Mouse (Mus musculus) kidney, postnatal 10 days (tissue): ENCODE measurements around the gene Maml1.

Experiments
- DNase-seq: peaks from one replicate; pipeline ENCODE4 v3.0.0; 2021; ENCODE audit warnings: mixed read lengths

Gene Maml1

DNA sequence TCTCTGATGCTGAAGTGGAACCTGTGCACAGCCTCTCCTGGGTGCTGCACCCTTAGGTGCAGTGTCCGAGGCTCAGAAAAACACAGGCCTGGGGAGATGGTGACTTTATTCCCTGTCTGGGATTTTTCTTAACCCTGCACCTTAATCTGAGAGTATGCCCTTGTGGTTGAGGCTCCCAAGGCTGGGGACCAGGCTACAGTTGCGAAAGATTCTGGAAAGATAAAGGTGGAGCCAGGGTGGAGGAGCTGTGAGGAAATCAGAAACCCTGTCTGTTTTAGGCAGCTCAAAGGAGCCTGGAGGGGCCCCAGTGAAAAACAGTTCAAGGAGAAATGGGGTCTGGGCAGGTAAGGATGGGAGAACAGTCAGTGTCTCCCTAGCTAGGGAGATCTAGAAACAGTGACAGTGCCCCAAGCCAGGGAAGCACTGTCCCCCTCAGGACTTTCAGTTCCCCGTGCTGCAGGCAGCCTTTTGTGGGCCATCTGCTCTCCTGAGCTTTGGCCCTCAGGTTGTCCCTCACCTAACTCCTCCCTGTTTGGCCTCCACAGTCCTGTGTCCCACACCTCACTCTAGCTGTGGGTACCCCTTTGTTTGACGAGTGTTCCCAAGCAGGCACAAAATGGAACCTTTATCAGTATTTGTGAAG is 75.3 kb downstream of the Maml1 start:
- DNase-seq, result no peak

DNA sequence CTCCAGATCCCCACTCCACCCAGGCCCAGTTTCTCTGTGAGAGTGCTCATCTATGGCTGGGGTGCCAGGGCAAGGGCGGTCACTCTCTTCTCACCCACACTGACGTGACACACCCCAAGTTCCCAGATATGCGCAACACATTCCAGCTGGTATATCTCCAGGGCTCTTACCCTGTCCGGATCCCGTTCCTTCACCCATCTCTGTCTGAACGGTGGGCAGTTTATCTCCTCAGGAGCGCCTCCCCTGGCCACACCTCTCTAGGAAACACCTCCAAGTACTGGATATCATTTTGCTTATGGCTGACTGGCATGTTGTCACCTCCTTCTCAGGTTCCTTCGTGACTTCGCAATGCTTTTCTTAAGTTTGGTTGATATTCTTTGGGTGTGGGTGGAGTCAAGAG is 76.5 kb downstream of the Maml1 start:
- no peak for DNase-seq

DNA sequence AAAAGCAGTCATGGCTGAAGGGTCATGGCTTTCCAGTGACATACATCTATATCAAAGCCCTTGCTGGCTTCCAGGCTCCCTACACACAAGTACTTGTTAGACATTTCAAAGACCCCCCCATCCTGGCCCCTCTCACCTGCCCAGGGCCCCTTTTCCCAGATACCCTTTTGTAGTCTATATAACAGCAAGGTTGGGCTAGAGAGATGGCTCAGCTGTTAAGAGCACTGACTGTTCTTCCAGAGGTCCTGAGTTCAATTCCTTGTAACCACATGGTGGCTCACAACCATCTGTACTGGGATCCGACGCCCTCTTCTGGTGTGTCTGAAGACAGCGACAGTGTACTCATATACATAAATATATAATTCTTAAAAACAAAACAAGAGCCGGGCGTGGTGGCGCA is 77.5 kb downstream of the Maml1 start:
- no peak for DNase-seq

DNA sequence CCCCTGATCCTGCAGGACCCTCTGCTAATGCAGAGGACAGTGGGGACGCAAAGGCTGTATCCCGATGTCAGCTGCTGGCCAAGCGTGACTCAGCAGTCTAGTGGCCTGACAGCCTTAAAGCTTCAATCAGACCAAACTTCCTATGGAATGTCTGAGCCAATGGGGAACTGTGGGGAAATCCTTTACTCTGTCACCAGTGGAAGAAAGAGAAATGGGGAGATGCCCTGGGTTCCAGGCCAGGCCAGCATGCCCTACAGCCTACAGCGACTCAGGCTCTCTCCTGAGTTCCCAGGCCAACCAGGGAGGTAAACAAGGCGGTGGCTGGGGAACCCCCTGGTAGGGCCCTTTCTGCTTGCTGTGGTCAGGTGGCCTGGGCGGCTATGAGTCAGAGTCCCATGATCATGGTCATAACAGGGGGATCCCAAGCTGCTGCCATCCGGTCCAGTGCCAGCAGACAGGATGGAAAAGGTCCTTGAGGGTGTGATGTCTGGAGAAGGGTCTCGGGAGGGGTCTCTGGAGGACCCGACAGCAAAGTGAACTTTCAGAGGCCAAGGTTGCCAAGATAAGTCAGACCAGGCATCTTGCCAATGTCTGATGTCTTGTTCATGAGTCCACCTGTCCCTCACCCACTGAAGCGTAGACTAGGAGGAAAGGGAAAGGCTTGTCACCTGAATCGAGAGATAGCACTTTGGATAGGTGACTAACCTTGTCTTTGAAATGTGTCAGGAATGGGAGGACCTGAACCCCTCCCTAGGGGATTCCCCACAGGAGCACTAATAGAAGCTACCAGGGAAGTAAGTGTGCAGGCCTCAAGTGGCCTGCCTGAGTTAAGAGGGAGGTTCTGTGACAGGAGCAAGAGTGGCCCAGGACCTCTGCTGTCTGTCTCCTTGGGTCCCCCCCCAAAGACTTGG is 79.0 kb downstream of the Maml1 start:
- DNase-seq, result peak; percentile 88

DNA sequence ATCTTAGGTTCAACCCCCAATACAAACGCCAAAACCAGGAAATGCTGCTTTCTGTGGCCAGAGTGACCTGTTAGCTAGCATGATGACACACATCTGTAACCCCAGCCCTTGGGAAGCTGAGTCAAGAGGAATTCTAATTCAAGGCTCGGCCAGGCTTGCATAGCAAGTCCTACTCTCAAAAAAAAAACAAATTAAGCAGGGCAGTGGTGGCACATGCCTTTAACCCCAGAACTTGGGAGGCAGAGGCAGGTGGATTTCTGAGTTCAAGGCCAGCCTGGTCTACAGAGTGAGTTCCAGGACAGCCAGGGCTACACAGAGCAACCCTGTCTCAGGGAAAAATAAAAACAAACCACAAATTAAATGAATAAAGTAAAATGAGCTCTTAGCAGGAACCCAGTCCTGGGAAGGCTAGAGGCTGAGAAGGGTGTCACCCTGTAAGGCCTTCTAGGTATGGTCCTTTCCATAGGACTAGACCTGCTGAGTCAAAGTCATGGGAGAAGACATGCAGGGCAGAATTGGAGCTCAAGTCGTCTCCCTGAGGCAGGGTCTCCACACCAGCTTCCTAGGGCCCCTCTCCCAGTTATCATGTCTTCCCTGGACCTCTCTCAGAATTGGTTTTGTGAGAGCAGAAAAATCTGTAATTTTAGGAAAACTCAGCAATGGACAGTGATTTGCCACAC is 79.9 kb downstream of the Maml1 start:
- DNase-seq, result no peak

DNA sequence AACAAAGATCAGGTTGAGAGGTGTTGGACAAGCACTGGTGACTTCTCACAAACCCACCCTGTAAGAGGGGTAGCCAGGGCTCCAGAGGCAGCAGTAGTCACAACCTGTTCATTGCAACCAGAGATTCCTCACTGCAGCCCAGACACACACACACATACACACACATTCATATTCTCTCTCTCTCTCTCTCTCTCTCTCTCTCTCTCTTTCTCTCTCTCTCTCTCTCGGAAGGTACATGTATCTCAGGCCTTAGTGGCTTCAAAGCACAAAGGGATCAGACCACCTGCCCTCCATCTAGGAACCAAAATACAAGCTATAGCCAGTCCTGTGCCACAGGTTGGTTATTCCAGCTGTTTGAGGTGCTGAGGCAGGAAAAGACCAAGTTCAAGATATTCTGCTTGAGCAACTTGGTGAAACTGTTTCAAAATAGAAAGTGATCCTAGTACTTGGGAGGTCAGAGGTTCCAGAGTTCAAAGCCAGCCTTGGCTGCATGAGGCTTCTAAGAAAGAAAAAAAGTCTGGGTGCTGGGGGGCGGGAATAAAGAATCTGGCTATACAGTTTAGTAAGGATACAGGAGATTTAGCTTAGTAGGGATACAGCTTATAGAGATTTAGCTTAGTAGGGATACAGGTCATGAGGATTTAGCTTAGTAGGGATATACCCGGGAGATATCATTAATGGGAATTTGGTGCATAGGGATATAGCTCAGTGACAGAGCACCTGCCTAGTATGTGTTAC is 80.6 kb downstream of the Maml1 start:
- no peak for DNase-seq

DNA sequence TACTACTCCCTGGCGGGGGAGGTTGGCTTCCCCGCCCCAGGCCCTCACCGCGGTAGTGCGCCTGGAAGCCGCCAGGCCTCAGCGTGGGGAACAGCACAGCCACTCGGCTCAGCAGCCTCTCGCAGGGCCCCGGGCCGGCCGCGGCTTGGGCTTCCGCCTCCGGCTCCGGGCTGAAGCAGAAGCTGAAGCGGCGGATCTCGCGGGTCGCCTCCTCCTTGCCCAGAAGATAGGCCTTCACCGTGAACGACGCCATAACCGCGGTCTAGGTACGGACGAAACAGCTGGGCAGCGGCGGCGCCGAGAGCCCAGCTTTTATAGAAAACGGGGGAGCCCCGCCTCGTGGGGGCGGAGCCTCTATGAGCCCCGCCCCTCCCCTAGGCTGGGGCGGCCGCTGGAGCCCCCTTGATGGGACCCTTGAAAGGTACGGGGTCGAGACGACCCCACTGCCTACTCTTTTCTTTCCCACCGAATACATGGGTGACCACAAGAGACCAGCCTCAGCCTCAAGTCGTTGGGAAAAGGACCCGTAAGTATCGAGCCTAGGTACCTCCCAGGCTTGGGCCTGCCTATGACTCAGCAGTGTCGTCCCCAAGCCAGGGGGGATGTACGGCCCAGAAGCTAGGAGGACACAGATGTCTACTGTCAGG is 81.5 kb downstream of the Maml1 start, which contains the start of the genes Sqstm1 and Mgat4b:
TSS of gene Sqstm1 (minus strand) at position 323 of the 647 bp plus-strand sequence.
TSS of gene Mgat4b (plus strand) at position 386 of the 647 bp plus-strand sequence.
- peak; percentile 90 for DNase-seq

DNA sequence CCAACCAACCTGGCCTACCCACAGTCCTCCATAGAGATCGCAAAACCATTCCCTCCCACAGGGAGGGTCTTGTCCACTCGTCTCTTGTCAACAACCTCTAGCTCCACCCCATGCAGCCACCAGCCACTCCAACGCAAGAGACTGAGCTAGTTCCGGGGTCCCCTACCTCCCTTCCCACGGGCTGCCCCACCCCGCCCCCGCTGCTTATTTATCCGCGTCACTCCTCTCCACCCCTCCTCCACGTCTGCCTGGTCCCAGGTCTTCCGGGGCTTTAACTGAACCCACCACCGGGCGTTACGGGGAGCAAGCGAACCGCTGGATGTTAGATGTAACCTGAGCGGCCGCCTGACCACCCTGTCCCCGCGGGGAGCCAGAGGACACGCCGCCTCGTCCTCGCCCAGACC is 82.0 kb downstream of the Maml1 start:
- peak; percentile 96 for DNase-seq

DNA sequence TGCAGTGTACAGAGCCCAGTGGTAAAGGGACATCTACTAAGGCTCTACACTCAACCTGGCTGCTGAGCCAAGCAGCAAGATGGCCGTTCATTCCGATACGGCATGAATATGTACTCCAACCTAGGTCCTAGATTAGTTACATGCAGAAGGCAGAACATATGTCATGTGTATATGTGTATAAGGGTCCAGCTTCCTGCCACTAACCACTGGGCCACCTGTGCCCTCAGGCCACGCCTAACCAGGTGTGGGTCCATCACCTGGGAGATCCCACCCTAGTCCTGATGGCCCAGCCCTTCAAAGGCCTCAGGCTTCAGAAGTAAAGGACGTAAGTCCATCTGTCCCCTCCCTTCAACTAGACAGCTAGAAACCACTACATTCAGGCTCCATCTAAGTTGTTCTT is 84.1 kb downstream of the Maml1 start:
- no peak for DNase-seq

DNA sequence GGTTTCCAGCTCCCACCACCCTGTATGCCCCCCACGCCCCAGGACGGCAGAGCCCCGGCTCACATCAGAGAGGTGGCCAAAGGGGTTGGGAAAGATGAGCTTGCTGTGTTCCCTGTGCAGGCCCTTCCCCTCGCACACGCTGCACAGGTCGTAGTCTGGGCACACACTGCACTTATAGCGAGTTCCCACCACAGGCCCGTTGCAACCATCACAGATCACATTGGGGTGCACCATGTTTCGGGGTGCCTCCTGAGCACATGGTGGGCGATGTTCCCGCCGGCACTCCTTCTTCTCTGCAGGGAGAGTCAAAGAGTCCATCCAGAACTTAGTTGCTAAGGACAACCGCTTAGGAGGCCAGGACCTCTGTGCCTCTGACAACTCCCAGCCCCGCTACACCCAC is 84.8 kb downstream of the Maml1 start:
- DNase-seq, result no peak

DNA sequence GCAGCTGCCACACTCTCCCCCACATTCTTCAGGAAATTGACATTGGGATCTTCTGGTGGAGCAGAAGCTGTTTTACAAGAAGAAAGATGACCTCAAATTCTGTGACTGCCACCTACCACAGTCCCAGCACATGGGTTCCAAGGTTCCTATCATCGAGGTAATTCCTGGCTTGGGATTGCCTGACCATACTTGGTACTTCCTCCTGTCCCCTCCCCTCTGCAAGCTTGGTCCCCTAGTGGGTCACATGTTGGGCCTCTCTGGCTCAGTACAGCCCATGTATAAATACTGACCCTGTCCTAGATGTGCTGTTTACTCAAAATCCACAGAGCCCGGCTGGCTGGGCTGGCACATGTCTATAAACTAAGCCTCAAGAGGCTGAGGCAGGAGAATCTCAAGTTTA is 86.1 kb downstream of the Maml1 start:
- DNase-seq, result no peak
